Mouse (Mus musculus) embryonic facial prominence, embryonic 10.5 days (tissue): ENCODE results near the gene Ralb. TPM values are rescaled to one million over a fixed set of nuclear protein-coding genes. Genes with fewer than 3 reads are reported as not detected.

ENCODE experiments used
- DNase-seq: peaks from one replicate; pipeline ENCODE4 v3.0.0-alpha.2; 2017; ENCODE audit warnings: low spot score
- H3K27ac ChIP-seq: fragments of 300-500 bp; sonication (generic); replicated peaks from 2 replicates; pipeline ENCODE4 v1.5.1; 2016; ENCODE audit warnings: mild to moderate bottlenecking
- H3K27me3 ChIP-seq: fragments of 300-500 bp; sonication (generic); replicated peaks from 2 replicates; pipeline ENCODE4 v1.6.1; 2016; ENCODE audit warnings: low read depth, mild to moderate bottlenecking; ENCODE audit not compliant: poor library complexity, severe bottlenecking
- H3K36me3 ChIP-seq: fragments of 300-500 bp; sonication (generic); replicated peaks from 2 replicates; pipeline ENCODE4 v1.6.1; 2016; ENCODE audit warnings: mild to moderate bottlenecking, moderate library complexity
- H3K4me1 ChIP-seq: fragments of 300-500 bp; sonication (generic); 2 replicates; pipeline ENCODE4 v1.6.1; 2016
- H3K4me3 ChIP-seq: fragments of 300-500 bp; sonication (generic); 2 replicates; pipeline ENCODE4 v1.5.1; 2016; ENCODE audit warnings: mild to moderate bottlenecking, moderate library complexity
- H3K9me3 ChIP-seq: fragments of 300-500 bp; sonication (generic); 2 replicates; pipeline ENCODE4 v1.6.1; 2016; ENCODE audit warnings: mild to moderate bottlenecking
- WGBS: fragments of 180-500 bp; shearing (Covaris S2); methylation state at CpG from one replicate; pipeline ENCODE4 v1.1.7; 2016; 5-methylcytosine and 5-hydroxymethylcytosine counted together
- polyA plus RNA-seq: library from polyadenylated mRNA; unstranded; fragments of >200 nt; fragmentation: Nextera tagmentation; extraction: Ambion mirVana; gene quantifications from 2 replicates; pipeline ENCODE4 v1.2.1, GENCODE M21; 2016

Gene Ralb
- polyA plus RNA-seq, 1 experiment from 2014 or later: 113 TPM

DNA sequence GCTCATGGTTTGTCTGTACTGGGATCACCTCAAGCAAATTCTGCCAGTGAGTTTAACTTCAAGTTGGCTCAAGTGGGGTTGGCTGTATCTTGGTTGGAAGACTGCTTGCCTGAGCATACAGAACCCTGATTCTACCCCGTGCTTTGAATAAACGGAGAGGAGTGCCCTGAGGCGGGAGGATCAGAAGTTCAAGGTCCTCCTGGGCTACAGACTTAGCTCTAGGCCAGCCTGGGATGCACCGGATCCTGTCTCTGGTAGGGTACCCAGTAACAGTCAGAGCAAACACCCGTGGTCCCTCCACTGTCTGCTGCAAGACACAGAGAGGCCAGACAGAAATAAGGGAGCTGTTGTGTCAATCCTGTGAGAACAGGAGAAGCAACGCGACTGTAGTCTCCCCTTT, 17.1 kb upstream of the Ralb start:
- H3K4me1 ChIP-seq: peaks cover 21% of the 10 kb centered on the region
- peaks cover 2% of the 10 kb centered on the region for H3K9me3 ChIP-seq
- DNase-seq: no peak
- WGBS: 81% methylated on average over 7 of the region's 7 CpGs
- peaks cover 2% of the 10 kb centered on the region for H3K36me3 ChIP-seq
- H3K4me3 ChIP-seq: no peak overlapping the region
- H3K27me3 ChIP-seq: no peaks in the 10 kb centered on the region
- H3K27ac ChIP-seq: no peak overlapping the region

DNA sequence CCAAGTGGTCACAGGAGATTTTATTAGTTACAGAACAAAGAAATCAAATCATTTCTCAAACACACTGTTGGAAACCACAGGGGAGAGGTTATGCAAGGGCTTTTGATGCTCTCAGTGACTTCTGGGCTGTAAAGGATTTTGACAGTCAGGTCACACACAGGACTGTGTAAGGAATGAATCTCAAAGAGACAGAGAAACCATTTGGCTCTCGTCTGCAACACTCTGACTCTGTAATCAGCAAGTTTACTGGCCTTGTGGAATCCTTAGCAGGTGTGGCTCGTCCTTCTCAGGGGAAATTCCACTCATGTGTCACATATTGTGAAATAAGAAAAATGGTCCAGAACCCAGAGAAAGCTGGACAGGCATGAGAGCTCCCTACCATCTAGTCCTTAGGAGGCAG, 16.4 kb upstream of the Ralb start:
- H3K4me1 ChIP-seq: peaks cover 14% of the 10 kb centered on the region
- H3K9me3 ChIP-seq: no peaks in the 10 kb centered on the region
- 66% methylated on average over 2 of the region's 2 CpGs for WGBS
- DNase-seq: no peak
- no peak overlapping the region for H3K4me3 ChIP-seq
- no peaks in the 10 kb centered on the region for H3K36me3 ChIP-seq
- no peaks in the 10 kb centered on the region for H3K27me3 ChIP-seq
- H3K27ac ChIP-seq: no peak overlapping the region

GRCm38 (mm10) chr1:119519286-119519685, 14.7 kb upstream of the Ralb start:
- no peaks in the 10 kb centered on the region for H3K36me3 ChIP-seq
- H3K27me3 ChIP-seq: no peaks in the 10 kb centered on the region
- no peak overlapping the region for H3K4me3 ChIP-seq
- 81% methylated on average over 6 of the region's 6 CpGs for WGBS
- no peak for DNase-seq
- no peaks in the 10 kb centered on the region for H3K9me3 ChIP-seq
- H3K27ac ChIP-seq: no peak overlapping the region
- no peaks in the 10 kb centered on the region; the same call in 1 of the 2 replicates for H3K4me1 ChIP-seq

DNA sequence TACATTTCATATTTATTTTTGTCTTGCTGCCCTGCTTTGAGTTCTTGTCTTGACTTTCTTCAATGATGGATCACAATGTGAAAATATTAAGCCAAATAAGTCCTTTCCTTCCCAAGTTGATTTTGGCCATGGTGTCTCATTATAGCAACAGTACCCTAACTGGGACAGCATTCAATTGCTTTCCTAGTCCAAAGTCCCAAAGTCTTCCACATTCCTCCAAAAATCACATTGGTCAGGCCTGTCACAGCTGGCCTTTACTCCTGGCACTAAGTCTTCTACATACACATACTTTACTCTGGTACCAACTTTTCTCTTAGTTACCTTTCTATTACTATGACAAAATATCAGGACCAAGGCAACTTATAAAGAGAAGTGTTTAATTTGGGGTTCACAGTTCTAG, 14.2 kb upstream of the Ralb start:
- Histone ChIP-seq H3K27ac (no peak overlapping the region), H3K4me1 (no peaks in the 10 kb centered on the region; the same call in 1 of the 2 replicates), H3K4me3 (no peak overlapping the region), H3K27me3 (no peaks in the 10 kb centered on the region), H3K36me3 (no peaks in the 10 kb centered on the region), H3K9me3 (no peaks in the 10 kb centered on the region)
- no peak for DNase-seq

- no peaks in the 10 kb centered on the region for H3K9me3 ChIP-seq
Observed at GRCm38 (mm10) chr1:119518060-119518459, 13.5 kb upstream of the Ralb start.

DNA sequence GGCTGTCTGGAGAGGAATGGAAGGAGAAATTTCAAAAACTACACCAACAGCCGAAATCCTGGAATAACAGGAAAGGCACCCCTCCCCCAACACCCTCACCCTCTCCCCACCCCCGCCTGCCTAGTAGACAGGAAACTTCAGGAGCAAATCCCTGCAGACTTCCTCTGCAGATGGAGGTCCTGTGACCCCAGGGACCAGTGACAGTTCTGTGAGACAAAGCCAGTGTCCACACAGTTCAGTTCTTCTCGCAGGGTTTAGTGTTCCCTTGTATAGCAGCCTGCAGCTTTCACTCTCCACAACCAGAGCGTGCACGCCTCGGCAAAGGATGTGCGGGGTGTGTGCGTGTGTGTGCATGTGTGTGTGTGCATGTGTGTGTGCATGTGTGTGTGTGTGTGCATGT, 6.3 kb upstream of the Ralb start:
- Histone ChIP-seq H3K27me3 (peaks cover 22% of the 10 kb centered on the region), H3K27ac (peak overlapping the region; percentile 15; the same call in 1 of the 2 replicates), H3K4me3 (no peak overlapping the region), H3K9me3 (no peaks in the 10 kb centered on the region), H3K36me3 (no peaks in the 10 kb centered on the region), H3K4me1 (peaks cover 21% of the 10 kb centered on the region)
- WGBS: 60% methylated on average over 8 of the region's 8 CpGs
- DNase-seq: peak; percentile 32

More at GRCm38 (mm10) chr1:119518060-119518459, 13.5 kb upstream of the Ralb start:
- no peak for DNase-seq
- H3K27ac ChIP-seq: no peak overlapping the region
- H3K36me3 ChIP-seq: no peaks in the 10 kb centered on the region
- 89% methylated on average over 7 of the region's 7 CpGs for WGBS
- no peaks in the 10 kb centered on the region for H3K27me3 ChIP-seq
- H3K4me3 ChIP-seq: no peak overlapping the region
- H3K4me1 ChIP-seq: no peaks in the 10 kb centered on the region

DNA sequence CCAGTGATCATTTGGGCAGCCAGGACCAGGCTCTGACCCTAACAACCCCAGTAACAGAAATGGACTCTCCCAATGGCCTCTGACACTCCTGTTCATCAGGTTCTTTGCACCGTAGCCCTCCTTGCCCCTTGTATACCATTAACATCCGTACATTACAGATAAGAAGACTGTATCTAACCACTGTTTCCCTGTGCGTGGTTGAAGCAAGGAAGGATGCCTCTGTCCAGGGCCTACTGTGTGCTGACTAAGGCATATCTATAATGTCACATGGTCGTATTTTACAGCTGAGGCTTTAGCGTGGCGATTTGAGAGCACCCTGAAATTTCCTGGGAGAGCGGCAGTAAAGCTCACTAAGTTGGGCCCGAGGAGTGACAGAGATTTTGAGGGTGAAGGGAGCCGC, 5.8 kb upstream of the Ralb start:
- H3K4me3 ChIP-seq: no peak overlapping the region
- no peaks in the 10 kb centered on the region for H3K9me3 ChIP-seq
- WGBS: 66% methylated on average over 9 of the region's 9 CpGs
- H3K27me3 ChIP-seq: peaks cover 27% of the 10 kb centered on the region
- peaks cover 24% of the 10 kb centered on the region for H3K4me1 ChIP-seq
- peak overlapping the region; percentile 15; the same call in 1 of the 2 replicates for H3K27ac ChIP-seq
- DNase-seq: no peak
- H3K36me3 ChIP-seq: no peaks in the 10 kb centered on the region

GRCm38 (mm10) chr1:119509474-119509873, 4.9 kb upstream of the Ralb start:
- 85% methylated on average over 7 of the region's 7 CpGs for WGBS
- Histone ChIP-seq H3K4me3 (no peak overlapping the region), H3K27ac (no peak overlapping the region), H3K4me1 (peaks cover 31% of the 10 kb centered on the region), H3K9me3 (no peaks in the 10 kb centered on the region), H3K36me3 (no peaks in the 10 kb centered on the region), H3K27me3 (peaks cover 28% of the 10 kb centered on the region)
- DNase-seq: no peak

GRCm38 (mm10) chr1:119508548-119508947, 4.0 kb upstream of the Ralb start:
- no peak for DNase-seq
- Histone ChIP-seq H3K9me3 (no peaks in the 10 kb centered on the region), H3K4me1 (peaks cover 37% of the 10 kb centered on the region), H3K27me3 (peaks cover 28% of the 10 kb centered on the region), H3K27ac (peak overlapping the region; percentile 54; the same call in 1 of the 2 replicates), H3K36me3 (no peaks in the 10 kb centered on the region), H3K4me3 (no peak overlapping the region)
- WGBS: 56% methylated on average over 4 of the region's 4 CpGs

DNA sequence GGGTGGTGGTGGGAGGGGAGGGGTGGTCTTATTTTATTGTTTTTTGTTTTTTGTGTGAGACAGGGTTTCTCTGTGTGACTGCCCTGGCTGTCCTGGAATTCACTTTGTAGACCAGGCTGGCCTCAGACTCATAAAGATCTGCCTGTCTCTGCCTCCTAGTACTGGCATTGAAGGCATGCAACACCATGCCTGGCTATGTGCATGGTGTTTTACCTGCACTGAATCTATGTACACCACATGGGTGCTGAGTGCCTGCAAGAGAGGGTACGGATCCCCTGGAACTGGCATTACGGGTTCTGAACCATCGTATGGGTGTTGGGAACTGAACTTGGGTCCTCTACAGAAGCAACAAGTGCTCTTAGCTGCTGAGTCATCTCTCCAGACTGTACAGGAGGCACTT, 1.4 kb upstream of the Ralb start:
- WGBS: 93% methylated on average over 3 of the region's 3 CpGs
- H3K9me3 ChIP-seq: no peaks in the 10 kb centered on the region
- peaks cover 45% of the 10 kb centered on the region for H3K4me1 ChIP-seq
- H3K36me3 ChIP-seq: peaks cover 5% of the 10 kb centered on the region
- H3K4me3 ChIP-seq: no peak overlapping the region
- DNase-seq: no peak
- no peak overlapping the region for H3K27ac ChIP-seq
- H3K27me3 ChIP-seq: peaks cover 28% of the 10 kb centered on the region

- peak overlapping the region; percentile 76 for H3K4me3 ChIP-seq
- WGBS: 16% methylated on average over 5 of the region's 5 CpGs
- no peak for DNase-seq
- peaks cover 27% of the 10 kb centered on the region for H3K27me3 ChIP-seq
- H3K4me1 ChIP-seq: peaks cover 37% of the 10 kb centered on the region
- H3K27ac ChIP-seq: peak overlapping the region; percentile 87
- peaks cover 11% of the 10 kb centered on the region for H3K36me3 ChIP-seq
- no peaks in the 10 kb centered on the region for H3K9me3 ChIP-seq
Observed at GRCm38 (mm10) chr1:119503808-119504207, 786 bp downstream of the Ralb start.

- WGBS: 90% methylated on average over 3 of the region's 3 CpGs
- no peak overlapping the region for H3K27ac ChIP-seq
- peaks cover 43% of the 10 kb centered on the region for H3K4me1 ChIP-seq
- peak overlapping the region; percentile 76 for H3K4me3 ChIP-seq
- H3K9me3 ChIP-seq: no peaks in the 10 kb centered on the region
- no peak for DNase-seq
- H3K36me3 ChIP-seq: peaks cover 11% of the 10 kb centered on the region
- peaks cover 24% of the 10 kb centered on the region for H3K27me3 ChIP-seq
Observed at GRCm38 (mm10) chr1:119503181-119503580, 1.4 kb downstream of the Ralb start.

- no peak overlapping the region for H3K27ac ChIP-seq
- peak overlapping the region; percentile 76; the same call in 1 of the 2 replicates for H3K4me3 ChIP-seq
- peaks cover 44% of the 10 kb centered on the region for H3K4me1 ChIP-seq
- H3K36me3 ChIP-seq: peaks cover 11% of the 10 kb centered on the region
- H3K27me3 ChIP-seq: peaks cover 24% of the 10 kb centered on the region
- H3K9me3 ChIP-seq: no peaks in the 10 kb centered on the region
- DNase-seq: no peak
- WGBS: 90% methylated on average over 11 of the region's 11 CpGs
Observed at GRCm38 (mm10) chr1:119502729-119503128, 1.9 kb downstream of the Ralb start.

GRCm38 (mm10) chr1:119501881-119502280, 2.7 kb downstream of the Ralb start:
- Histone ChIP-seq H3K27me3 (peaks cover 16% of the 10 kb centered on the region), H3K4me1 (peaks cover 44% of the 10 kb centered on the region), H3K4me3 (no peak overlapping the region), H3K36me3 (peaks cover 11% of the 10 kb centered on the region), H3K9me3 (no peaks in the 10 kb centered on the region), H3K27ac (no peak overlapping the region)
- WGBS: 83% methylated on average over 8 of the region's 8 CpGs
- no peak for DNase-seq
